Mouse (Mus musculus): ENCODE measurements around the gene Isl2.

Isl2 gene

DNA sequence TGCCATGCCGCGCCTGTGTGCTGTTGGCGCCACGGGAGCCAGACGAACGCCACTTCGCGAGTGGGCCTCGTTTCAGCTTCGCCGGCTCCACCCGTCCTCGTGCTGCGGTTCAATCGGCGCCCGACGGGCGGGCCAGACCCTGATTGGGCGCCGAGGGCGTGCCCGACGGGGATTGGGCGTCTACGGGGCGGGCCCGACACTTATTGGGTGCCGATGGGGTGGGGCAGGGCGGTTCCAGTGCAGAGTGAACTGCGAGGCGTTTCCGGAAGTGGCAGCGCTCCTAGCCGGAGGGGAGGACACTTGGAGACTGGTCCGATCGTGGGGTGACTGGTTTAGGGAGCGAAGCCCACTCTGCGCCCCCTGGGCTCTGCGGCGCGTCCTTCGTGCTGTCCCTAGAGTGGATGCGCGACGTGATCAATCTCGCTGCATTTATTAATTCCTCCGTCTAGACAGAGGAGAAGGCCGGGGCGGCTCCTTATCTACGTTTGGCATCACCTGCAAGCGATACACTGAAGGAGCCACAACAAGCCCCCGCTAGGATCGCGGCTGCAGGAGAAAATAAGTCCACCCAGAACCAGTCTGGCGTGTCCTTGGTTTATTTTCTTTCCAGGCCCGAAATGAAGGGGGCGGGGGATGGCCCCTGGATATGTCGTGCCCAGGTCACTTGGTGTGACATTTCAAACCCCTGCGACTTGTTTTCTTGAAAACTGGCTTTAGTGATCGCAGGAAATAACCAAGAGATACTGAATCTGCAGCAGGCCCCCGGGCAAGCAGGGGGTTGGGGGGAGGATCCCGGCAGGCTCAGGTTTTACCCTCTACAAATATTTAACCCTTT, 7.9 kb downstream of the Isl2 start:
- peak in 1 of 2 experiments; percentile 10 for DNase-seq (ENCODE audit: low spot score in 2 of 2)

DNA sequence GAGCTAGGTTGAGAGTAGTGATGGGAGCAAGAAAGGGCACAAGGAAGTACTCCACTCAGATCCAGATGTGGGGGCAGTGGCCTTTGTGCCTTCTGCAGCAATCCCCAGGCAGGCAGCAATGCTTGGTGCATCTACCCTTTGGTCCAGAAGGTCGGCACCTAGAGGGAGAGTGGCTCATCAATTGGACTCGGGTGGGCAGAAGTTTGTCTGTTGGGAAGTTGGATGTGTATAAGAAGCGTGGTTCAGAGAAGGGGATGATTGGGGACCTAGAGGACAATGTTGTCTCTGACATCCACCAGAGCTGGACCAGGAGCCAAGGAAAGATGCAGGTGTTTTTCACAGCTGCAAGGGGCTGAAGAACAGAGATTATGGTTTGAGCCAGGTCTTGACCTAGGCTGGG, 10.4 kb downstream of the Isl2 start:
- DNase-seq (ENCODE audit: low spot score in 2 of 2), result no peak

DNA sequence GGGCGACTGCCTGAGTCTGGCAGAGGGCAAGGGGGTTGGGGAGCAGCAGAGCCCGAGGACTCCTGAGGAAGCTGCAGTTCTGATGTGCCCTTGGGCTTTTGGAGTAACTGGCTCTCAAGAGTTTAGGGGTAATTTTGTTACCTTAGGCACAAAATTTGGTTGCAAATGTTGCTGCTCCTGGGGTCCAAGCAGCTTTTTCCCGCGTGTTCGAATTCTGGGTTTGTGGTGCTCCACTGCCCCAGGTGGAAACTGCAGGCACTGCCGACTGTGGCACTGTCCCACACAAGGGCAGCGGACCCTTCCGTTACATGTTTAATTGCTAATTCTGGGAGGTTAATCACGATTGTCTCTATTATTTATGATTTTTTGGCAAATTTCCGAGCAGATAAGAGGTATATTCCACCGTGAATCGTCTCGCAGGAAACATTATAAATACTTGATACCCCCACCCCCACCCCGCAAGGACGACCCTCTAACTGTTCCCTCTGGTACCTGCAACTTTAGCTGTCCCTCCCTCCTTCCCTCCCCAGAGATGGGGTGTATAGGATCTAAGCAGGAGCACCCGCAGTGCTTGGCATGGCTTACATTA, 10.9 kb downstream of the Isl2 start:
- DNase-seq (ENCODE audit: low spot score in 2 of 2), result no peak

DNA sequence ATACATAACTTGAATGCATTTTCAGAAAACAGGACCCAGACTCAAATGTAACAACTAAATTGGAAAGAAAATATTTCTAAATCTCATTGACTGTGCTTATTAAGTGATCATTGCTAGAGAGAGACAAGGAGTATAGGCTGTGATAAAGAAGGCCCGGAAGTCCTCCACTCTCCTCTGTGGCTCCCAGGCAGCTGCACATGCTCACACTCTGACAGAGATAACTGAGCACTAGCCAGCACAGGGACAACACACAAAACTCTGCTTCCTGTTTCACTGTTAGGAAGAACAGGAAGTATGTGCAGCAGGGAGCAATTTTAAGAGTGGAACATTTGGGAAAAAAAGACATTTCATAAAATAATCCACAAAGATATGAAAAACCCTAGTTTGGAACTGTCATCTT, 16.5 kb downstream of the Isl2 start:
- DNase-seq (ENCODE audit: low spot score in 2 of 2), result no peak

DNA sequence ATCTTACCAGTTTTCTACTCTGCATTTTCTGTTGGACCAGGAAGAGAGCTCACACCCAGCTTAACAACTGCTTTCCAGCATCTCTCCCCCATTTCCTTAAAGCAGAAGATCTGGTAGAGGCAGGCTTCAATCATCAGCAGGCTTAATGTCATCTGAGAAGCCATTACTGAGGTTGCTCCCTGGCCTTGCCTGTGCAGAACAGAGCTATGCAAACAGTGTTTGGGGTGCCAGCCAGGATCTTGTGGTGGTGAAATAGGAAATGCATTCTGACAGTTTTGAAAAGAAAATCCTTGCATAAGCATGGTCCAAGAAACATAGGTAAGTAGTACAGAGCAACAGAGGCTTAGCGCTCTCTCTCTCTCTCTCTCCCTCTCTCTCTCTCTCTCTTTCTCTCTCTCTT, 22.5 kb downstream of the Isl2 start:
- DNase-seq (ENCODE audit: low spot score in 2 of 2), result no peak

DNA sequence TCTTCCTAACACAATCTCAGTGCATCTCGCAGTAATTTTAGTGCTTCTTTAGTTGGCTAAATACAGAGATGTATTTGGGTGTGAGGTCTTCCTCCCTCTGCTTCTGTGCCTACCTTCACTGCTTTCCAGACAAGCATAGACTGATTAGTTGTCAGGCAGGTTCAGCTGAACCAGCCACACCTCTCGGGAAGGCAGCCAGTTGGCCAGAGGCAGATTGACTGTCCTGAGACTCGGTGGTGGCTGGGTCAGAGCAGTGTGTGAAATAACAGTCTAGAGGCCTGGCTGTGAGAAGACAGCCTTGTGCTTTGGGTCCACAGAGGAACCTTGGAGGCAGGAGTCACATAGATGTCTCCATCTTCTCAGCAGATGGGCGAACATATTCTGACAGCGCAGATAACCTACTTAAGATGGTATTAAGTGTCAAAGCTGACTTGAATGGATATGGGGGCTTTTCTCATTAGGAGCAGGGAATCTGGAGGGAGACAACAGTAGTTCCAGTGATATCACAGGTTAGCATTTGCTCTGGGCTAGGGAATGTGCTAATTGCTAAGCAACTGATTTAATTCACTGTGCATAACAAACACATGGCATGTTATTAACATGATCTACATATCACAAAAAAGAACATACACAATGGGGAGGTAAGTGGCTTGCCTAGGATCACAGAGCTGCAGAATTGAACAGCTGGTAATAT, 30.1 kb downstream of the Isl2 start:
- peak in 1 of 2 experiments; percentile 18 for DNase-seq (ENCODE audit: low spot score in 2 of 2)

DNA sequence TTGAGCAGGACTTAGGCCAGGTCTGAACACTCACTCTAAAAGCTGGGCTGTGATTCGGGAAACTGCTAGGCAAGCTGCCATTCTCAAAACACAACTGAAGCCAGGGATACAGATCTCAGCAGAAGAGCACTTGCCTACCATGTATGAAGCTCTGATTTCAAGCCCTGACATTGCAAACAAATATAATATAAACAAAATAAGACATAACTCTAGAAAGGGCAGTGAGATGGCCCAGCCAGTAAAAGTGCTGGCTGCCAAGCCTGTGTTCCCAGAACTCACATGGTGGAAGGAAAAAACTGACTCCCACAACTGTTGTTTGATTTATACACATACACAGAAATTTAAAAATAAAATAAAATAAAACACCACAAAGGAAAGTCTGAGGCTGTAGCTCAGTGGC, 32.6 kb downstream of the Isl2 start:
- DNase-seq (ENCODE audit: low spot score in 2 of 2), result no peak

DNA sequence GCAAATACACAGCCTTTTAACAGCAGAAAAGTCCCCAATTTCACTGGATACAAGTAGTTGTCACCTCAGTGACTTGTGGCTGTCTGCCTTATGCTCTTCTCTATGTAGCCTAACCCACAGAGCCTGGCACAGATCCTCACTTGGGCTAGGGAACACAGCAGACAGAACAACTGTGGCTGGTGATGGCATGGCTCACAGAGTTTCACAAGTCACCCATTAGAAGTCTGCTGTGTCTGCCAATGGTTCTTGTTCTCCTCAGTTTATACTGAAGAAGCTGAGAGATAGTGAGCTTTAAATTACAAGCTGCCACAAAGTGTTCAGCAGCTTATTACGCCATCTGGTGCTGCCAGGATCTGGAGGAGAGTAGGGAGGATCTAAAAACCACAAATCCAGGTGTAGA, 38.1 kb downstream of the Isl2 start:
- DNase-seq (ENCODE audit: low spot score in 2 of 2), result no peak

DNA sequence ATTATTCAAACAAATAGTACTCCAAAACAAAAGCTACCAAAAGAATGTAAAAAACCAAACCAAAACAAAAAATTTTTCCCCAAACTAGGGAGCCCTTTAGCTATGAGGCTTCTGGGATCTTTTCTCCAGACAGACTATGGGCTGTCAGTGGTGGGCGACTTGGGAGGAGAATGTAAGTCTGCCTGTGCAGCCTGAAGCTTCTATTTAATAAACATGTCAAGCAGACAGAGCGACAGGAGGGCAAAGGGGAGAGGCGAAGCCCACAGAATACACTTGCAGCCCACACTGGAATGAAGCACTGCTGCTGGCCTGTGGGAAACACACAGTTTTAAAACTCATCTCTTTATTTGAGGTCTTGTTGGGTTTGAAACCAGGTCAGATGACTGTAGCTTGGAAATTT, 42.9 kb downstream of the Isl2 start:
- no peak for DNase-seq (ENCODE audit: low spot score in 2 of 2)

DNA sequence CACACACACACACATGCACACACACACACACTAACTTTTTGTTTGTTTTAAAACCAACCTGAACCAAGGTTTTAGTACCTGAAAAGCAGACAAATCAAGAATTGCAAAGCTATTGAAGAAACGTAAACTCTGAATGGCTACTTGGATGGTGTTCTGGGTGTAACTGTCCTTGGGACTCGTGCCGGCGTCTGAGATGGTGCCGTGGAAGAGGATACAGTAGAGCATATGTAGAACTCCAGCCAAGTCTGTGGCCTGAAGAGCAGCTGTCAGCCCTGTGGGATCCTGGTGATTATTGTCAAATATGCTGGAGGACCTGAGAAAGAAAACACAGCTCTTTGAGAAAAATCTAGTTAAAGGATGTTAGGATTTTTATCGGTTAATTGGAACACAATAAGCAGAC, 47.7 kb downstream of the Isl2 start:
- no peak for DNase-seq (ENCODE audit: low spot score in 2 of 2)
